Mouse (Mus musculus) splenic B cell, adult 2 months (primary cell): ENCODE data around the gene Pafah1b2.

Source experiments
- DNase-seq: peaks from one replicate; pipeline ENCODE4 v3.0.0-alpha.2; 2011; ENCODE audit warnings: low read depth, low spot score
- H3K27me3 ChIP-seq: 2 replicates; pipeline ENCODE4 v1.6.1; 2012; ENCODE audit warnings: mild to moderate bottlenecking, low read length, moderate library complexity, mixed read lengths; ENCODE audit not compliant: control insufficient read depth, poor library complexity, insufficient read depth, severe bottlenecking
- H3K36me3 ChIP-seq: 2 replicates; pipeline ENCODE4 v1.6.1; 2012; ENCODE audit warnings: mild to moderate bottlenecking, low read length, moderate library complexity, mixed read lengths; ENCODE audit not compliant: control insufficient read depth, poor library complexity, insufficient read depth, severe bottlenecking

The Pafah1b2 gene

DNA sequence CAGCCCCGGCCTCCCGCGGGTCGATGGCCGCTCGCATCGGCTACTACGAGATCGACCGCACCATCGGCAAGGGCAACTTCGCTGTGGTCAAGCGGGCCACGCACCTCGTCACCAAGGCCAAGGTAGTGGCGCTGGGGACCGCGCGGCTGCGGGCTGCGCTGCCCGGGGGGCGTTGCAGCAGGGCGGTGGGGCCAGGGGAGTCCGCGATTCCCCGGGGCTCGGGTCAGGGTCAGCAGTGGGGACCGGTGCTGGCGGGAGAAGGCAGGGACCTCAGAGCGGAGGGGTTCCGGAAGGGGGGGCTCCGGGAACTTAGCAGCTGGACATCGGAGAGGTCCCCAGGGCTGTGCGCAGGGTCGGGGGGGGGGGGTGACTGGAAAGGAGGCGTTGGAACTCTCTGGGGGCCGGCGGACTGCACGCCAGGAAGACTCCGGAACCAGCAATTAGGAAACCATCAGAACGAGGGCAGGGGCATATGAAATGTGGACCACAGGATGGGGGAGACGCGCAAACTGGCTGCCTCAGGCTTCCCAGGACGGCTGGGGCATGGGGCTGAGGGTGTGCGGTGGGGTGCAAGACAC is 608 bp upstream of the Pafah1b2 start:
- DNase-seq = peak; percentile 47
- Histone ChIP-seq H3K36me3 (0 out of 2 replicates have a peak, but pooled peaks cover 1% of the 10 kb centered on the region), H3K27me3 (no peaks in the 10 kb centered on the region)

GRCm38 (mm10) chr9:46011094-46011970 is 1.2 kb downstream of the Pafah1b2 start:
- H3K27me3 ChIP-seq = no peaks in the 10 kb centered on the region
- no peak for DNase-seq

DNA sequence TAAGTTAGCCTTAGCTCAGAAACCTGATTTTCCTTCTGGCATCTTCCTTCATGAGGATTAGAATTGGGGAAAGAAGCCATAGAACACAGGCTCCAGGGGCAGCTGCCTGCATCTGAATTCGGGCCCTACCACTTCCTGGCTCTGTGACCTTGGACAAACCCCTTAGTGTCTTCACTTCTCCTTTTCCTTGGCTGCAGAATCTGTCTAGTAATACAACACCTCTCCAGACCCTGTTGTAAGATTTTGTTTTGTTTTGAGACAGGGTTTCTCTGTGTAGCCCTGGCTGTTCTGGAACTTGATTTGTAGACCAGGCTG is 2.9 kb downstream of the Pafah1b2 start:
- Histone ChIP-seq H3K36me3 (no peaks in the 10 kb centered on the region), H3K27me3 (no peaks in the 10 kb centered on the region)
- DNase-seq = peak; percentile 77

More at GRCm38 (mm10) chr9:46011094-46011970, 1.2 kb downstream of the Pafah1b2 start:
- H3K36me3 ChIP-seq = no peaks in the 10 kb centered on the region

DNA sequence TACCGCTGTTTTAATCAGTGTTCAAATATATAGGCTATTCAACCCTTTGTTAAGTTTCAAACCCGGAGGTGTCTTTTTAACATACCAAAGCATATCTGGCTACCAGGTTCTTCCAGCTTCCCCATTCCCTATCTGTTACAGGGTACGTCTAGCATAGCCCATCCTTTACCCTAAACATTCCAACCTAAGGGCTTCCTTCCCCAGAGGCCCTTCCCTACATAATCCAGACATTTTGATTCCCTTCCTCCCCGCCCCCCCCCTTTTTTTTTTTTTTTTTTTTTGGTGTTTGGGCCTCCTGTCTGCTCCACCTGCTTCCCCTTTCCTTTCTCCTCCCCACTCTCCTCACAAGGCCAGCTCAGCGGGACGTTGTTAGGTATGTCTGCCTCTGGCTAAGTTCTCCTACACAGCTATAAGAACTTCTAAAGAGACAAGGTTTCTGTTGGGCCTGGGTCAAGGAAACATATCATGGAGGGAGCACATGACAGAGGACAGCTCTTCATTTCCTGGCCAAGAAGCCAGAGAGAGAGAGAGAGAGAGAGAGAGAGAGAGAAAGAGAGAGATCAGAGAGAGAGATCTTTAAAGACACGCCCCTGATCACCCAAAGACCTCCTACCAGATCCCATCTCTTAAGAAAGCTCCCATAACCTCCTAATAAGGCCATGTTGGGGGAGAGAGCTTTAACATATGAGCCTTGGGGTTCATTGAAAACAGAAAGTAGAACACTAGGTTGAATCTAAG is 3.4 kb downstream of the Pafah1b2 start:
- no peaks in the 10 kb centered on the region for H3K27me3 ChIP-seq

DNA sequence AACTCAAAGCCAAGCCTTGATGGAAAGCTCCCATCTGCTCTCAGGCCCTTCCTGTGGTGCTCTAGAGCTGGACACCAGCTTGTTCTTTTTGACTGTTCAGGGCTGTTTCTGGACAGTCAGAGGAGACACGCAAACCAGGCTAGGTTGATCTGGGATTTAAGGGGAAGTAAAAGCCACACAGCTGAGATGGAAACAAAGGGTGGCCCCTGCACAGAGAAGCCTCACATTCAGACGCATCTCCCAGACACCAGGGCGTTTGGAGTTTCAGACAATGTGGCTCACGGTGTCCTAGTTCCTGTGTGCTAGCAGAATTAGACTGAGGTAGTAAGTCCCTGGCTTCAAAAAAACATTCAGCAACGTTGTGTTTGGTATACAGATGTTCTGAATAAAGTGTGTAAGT is 6.3 kb downstream of the Pafah1b2 start:
- H3K27me3 ChIP-seq = no peaks in the 10 kb centered on the region
- no peaks in the 10 kb centered on the region for H3K36me3 ChIP-seq
- no peak for DNase-seq

More for the DNA sequence above, 3.4 kb downstream of the Pafah1b2 start:
- no peaks in the 10 kb centered on the region for H3K36me3 ChIP-seq
- DNase-seq = peak; percentile 23

GRCm38 (mm10) chr9:46004529-46004928 is 8.0 kb downstream of the Pafah1b2 start:
- no peak for DNase-seq
- Histone ChIP-seq H3K27me3 (no peaks in the 10 kb centered on the region), H3K36me3 (no peaks in the 10 kb centered on the region)

DNA sequence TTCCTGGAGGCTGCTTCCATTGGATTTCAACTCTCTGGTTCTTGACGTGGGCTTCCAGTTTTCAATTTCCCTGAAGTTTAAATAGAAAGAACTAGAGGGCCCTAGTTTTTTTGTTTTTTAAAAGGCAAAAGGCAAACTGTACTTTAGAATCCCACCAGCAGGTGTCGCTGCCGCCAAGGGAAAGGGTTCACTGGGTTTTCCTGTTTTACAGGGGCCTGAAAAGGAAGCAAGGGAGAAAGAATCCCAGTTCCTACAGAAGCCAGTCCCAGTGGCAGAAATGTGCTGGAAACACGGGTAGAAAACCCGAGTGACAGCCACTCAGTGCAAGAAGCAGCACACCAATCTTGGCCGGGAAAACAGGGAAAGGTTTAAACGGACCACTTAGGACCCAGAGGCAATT is 8.8 kb downstream of the Pafah1b2 start:
- Histone ChIP-seq H3K36me3 (no peaks in the 10 kb centered on the region), H3K27me3 (no peaks in the 10 kb centered on the region)
- DNase-seq = peak; percentile 70

- Histone ChIP-seq H3K36me3 (no peaks in the 10 kb centered on the region), H3K27me3 (no peaks in the 10 kb centered on the region)
- DNase-seq = no peak
Observed at GRCm38 (mm10) chr9:45999009-45999408, 13.5 kb downstream of the Pafah1b2 start.

GRCm38 (mm10) chr9:45985229-45985567 is 27.3 kb downstream of the Pafah1b2 start:
- no peaks in the 10 kb centered on the region for H3K36me3 ChIP-seq
- H3K27me3 ChIP-seq = no peaks in the 10 kb centered on the region
- peak; percentile 19 for DNase-seq

GRCm38 (mm10) chr9:45984409-45985228 is 27.9 kb downstream of the Pafah1b2 start:
- H3K27me3 ChIP-seq = no peaks in the 10 kb centered on the region
- DNase-seq = peak; percentile 88
- no peaks in the 10 kb centered on the region for H3K36me3 ChIP-seq

- Histone ChIP-seq H3K27me3 (no peaks in the 10 kb centered on the region), H3K36me3 (no peaks in the 10 kb centered on the region)
- peak; percentile 24 for DNase-seq
Observed at GRCm38 (mm10) chr9:45983676-45984408, 28.6 kb downstream of the Pafah1b2 start.

GRCm38 (mm10) chr9:45981331-45981730 is 31.2 kb downstream of the Pafah1b2 start:
- Histone ChIP-seq H3K36me3 (no peaks in the 10 kb centered on the region), H3K27me3 (no peaks in the 10 kb centered on the region)
- DNase-seq = peak; percentile 61

DNA sequence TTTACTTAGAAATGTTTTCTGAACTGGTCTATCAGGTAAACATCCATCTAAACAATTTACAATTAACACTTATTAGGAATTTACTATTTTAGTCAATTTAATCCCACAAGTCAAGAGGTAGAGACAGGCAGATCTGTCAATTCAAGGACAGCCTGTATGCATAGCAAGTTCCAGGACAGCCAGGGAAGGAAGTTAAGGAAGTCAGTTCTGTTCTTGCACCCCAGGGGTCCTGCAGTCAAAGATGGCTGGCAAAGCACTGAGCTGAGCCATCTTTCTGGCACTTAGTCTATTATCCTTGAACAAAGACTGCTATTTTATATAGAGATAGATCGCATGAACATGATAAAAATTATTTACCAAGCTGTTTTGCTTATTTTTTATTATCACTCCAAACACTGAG is 31.9 kb downstream of the Pafah1b2 start:
- Histone ChIP-seq H3K36me3 (0 out of 2 replicates have a peak, but pooled peaks cover 3% of the 10 kb centered on the region), H3K27me3 (no peaks in the 10 kb centered on the region)
- no peak for DNase-seq

GRCm38 (mm10) chr9:45979778-45980177 is 32.7 kb downstream of the Pafah1b2 start:
- peaks cover 3% of the 10 kb centered on the region; the same call in 1 of the 2 replicates for H3K36me3 ChIP-seq
- no peaks in the 10 kb centered on the region for H3K27me3 ChIP-seq
- no peak for DNase-seq
